Mouse (Mus musculus) bone marrow macrophage, adult 2 months (primary cell): ENCODE results near the gene S100a10. TPM values are rescaled to one million over a fixed set of nuclear protein-coding genes. Genes with fewer than 3 reads are reported as not detected.
"Not testable (repeated sequence)": the region's sequence is repeated elsewhere in the genome, so short reads cannot be mapped to it uniquely, and the experiment has no call there.

Experiments used
- H3K27ac ChIP-seq: 2 replicates; pipeline ENCODE4 v1.5.1; 2012; ENCODE audit warnings: low read depth, low read length; ENCODE audit not compliant: insufficient read depth
- H3K4me1 ChIP-seq: 2 replicates; pipeline ENCODE4 v1.6.1; 2012; ENCODE audit warnings: low read length; ENCODE audit not compliant: control insufficient read depth, insufficient read depth
- H3K4me3 ChIP-seq: 2 replicates; pipeline ENCODE4 v1.5.1; 2012; ENCODE audit warnings: mild to moderate bottlenecking, low read length, moderate library complexity; ENCODE audit not compliant: insufficient read depth
- CTCF ChIP-seq: IDR thresholded peaks from 2 replicates; pipeline ENCODE4 v1.5.1; 2012; ENCODE audit warnings: low read depth, mild to moderate bottlenecking, low read length, moderate library complexity
- POLR2A ChIP-seq: IDR thresholded peaks from 2 replicates; pipeline ENCODE4 v1.6.1; 2012; ENCODE audit warnings: mild to moderate bottlenecking, low read depth, low read length, borderline replicate concordance
- polyA plus RNA-seq: library from polyadenylated mRNA; stranded (reverse); fragments of >200 nt; gene quantifications from 2 replicates; pipeline ENCODE4 v1.2.4, GENCODE M21; 2012; ENCODE audit not compliant: missing spikeins, insufficient read depth, insufficient read length

S100a10 gene
- polyA plus RNA-seq, 1 experiment = 412 TPM

DNA sequence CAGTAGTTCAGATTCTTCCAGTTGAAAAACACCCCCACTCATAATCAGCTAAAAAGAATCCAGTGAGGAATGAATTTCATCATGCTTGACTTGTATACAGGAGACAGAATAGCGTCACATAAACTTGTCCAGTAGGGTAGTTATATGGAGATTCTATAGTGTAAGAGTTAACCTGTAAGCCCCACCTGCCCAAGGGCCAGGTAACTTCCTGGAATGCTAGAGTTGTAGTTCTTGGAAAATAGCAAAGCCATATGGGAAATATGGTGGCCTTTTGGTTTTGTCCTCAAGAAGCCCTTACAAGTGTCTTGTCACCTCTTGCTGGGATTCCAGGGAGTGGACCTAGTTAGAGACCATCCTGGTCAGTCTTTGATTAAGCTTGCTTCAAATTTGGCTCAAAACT is 41.8 kb downstream of the S100a10 start:
- Histone ChIP-seq H3K27ac (no peak overlapping the region), H3K4me3 (no peak overlapping the region), H3K4me1 (peaks cover 28% of the 10 kb centered on the region)
- no peak for TF ChIP-seq CTCF
- TF ChIP-seq POLR2A = no peak

DNA sequence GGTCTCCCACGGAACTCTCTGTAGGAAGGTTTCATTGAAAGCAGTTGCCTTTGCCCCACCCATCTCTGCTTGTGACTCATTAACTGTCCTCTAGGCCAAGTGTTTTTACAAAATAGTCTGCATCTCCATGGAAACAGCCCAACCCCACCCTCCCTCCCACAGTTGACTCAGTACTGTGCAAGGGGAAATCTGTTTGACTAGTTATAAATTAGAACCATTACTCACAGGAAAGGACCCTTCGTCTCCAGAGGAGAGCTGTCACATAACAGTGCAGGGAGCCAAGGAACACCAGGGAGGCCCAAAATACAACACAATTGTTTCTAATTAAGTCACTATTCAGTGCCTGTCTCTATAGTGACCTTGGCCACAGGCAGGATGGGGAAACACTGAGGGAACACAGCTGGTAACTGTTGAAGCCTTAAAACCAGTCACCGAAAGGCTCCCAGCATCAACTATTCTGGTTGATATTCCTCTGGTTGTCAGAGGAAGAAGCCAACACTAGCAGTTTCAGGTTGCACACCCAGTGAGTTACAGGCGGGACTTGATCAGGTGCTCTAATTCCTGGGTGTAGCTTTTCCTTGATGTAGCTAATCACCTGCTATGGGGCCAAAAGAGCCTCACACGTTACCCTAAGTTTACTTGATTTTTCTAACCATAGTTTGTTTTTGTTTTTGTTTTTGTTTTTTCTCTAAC is 42.5 kb downstream of the S100a10 start:
- H3K4me3 ChIP-seq = no peak overlapping the region
- TF ChIP-seq POLR2A (no peak), CTCF (no peak)
- peak overlapping the region; percentile 12; the same call in 1 of the 2 replicates for H3K27ac ChIP-seq
- peaks cover 23% of the 10 kb centered on the region for H3K4me1 ChIP-seq

DNA sequence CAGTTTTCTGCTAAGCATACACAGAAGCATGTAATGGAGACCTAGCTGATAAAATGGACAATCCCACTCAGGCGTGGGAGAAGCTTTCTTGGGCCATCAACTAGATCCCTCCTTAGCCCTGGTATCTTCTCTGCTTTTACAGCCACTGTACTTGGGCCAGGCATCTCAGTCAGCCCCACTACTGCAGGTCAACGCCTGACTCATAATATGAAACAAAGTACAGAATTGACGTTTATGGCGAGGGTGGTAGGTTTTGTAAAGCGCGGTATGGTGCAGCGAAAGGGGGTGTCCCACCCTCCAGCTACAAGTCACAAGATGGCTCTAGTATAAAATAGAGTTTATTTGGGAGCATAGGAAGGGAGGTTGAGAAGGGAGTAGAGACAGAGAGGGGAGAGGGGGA is 43.1 kb downstream of the S100a10 start:
- H3K4me3 ChIP-seq = no peak overlapping the region
- no peak overlapping the region for H3K27ac ChIP-seq
- H3K4me1 ChIP-seq = peaks cover 20% of the 10 kb centered on the region
- TF ChIP-seq POLR2A (no peak), CTCF (no peak)

DNA sequence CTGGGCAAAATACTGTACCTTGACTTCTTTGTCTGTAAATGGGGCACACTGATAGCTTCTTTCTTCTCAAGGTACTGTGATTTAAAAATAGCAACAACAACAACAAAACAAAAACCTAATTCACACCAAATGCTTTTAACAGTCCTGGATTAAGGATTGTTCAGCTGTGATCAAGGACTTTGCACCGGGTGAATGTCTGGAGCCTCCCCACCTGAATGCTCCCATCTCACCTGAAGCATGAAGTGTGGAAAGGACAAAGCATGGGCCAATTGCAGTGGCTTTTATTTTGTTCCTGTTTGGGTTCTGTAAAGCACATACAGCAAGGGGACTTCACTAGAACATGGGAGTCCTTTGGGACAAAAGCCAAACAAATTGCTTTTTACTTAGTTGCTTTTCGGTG is 45.3 kb downstream of the S100a10 start:
- TF ChIP-seq CTCF (no peak), POLR2A (no peak)
- Histone ChIP-seq H3K4me1 (peaks cover 19% of the 10 kb centered on the region), H3K27ac (no peak overlapping the region), H3K4me3 (no peak overlapping the region)

DNA sequence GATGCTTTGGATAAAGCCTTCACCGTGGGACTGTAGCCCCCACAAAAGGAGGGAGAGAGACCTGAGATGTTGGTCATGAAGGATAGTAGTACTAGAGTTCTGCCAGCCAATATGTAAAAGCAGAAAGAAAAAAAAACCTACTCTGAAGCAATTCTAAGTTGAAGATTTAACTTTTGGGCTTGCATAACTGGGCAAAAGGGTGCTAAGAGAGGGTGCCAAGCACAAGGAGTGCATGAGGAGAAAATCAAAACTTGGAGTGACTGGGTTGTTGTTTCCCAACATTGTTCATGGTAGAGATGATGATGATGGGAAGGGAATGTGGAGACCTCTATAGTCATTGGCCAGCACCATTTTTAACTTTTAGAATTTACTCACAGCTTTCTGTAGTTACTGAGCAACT is 47.0 kb downstream of the S100a10 start:
- TF ChIP-seq CTCF (no peak), POLR2A (no peak)
- Histone ChIP-seq H3K4me3 (no peak overlapping the region), H3K27ac (no peak overlapping the region), H3K4me1 (peaks cover 15% of the 10 kb centered on the region)

DNA sequence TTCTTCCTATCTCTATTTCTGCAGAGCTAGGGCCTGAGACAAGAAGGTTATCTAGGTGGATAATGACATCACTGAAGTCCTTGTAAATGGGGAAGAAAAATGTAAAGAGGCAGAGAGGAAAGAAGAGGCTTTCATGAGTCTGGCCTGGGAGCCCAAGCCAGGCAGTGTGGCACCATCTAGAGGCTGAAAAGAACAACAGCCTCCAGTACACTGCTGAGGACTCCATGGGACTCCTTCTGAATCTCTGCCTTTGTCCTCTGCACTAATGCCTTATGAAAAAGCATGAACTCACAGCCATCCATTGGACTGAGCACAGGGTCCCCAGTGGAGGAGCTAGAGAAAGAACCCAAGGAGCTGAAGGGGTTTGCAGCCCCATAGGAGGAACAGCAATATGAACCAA is 54.1 kb downstream of the S100a10 start:
- H3K4me1 ChIP-seq, H3K4me3 ChIP-seq, H3K27ac ChIP-seq: not testable (repeated sequence)

Other genes with a start within 250 kb of the S100a10 start
- gene Hrnr, start 235.3 kb upstream of the S100a10 start, polyA plus RNA-seq = not detected in 2 replicates
- not detected in 2 replicates for gene Rptn, start 161.4 kb upstream of the S100a10 start, polyA plus RNA-seq
- 0.16 and 0.19 TPM in 2 replicates for gene Tchh, start 112.8 kb upstream of the S100a10 start, polyA plus RNA-seq
- not detected in 2 replicates for gene Tchhl1, start 86.3 kb upstream of the S100a10 start, polyA plus RNA-seq
- gene S100a11, start 34.6 kb upstream of the S100a10 start, polyA plus RNA-seq = 357 and 359 TPM in 2 replicates
- not detected in 2 replicates for gene Tdpoz2, start 97.6 kb downstream of the S100a10 start, polyA plus RNA-seq
- not detected in 2 replicates for gene Tdpoz1, start 121.2 kb downstream of the S100a10 start, polyA plus RNA-seq
- not detected in 2 replicates for gene Gm37596, start 138.0 kb downstream of the S100a10 start, polyA plus RNA-seq
- not detected in 2 replicates for gene Gm5773, start 217.9 kb downstream of the S100a10 start, polyA plus RNA-seq
- not detected in 2 replicates for gene Tdpoz4, start 241.3 kb downstream of the S100a10 start, polyA plus RNA-seq